Mouse (Mus musculus): ENCODE measurements around the gene Gm6164.
"Not testable (repeated sequence)": the region's sequence is repeated elsewhere in the genome, so short reads cannot be mapped to it uniquely, and the experiment has no call there.

Gm6164 gene

GRCm38 (mm10) chr7:20205507-20205906 is at the start of gene Gm6164:
Gene Gm6164, minus strand, starts transcription at chr7:20205607.
- DNase-seq (ENCODE audit: low read depth, low spot score) = not testable (repeated sequence)

DNA sequence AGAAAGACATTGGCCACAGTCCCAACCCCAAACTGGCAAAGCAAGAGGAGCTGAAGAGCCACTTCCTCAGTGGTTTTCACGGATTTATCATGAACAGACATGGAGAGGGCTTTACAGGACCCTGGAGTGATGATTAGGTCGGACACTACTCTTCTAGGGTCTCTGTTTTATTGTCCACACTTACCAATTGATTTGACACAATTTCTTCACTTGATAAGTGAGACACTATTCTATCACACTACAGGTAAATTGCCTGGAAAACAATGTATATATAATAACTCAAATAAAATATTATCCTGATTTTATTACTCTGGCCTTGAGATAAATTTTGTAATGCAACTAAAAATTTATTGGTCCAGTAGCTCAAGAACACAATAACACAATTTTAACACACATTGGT is 28.3 kb upstream of the Gm6164 start, which contains the start of gene Gm4498:
Gm4498 (minus strand) TSS at position 101 of the 400 bp plus-strand sequence.
- not testable (repeated sequence) for DNase-seq (ENCODE audit: low read depth, low spot score)

DNA sequence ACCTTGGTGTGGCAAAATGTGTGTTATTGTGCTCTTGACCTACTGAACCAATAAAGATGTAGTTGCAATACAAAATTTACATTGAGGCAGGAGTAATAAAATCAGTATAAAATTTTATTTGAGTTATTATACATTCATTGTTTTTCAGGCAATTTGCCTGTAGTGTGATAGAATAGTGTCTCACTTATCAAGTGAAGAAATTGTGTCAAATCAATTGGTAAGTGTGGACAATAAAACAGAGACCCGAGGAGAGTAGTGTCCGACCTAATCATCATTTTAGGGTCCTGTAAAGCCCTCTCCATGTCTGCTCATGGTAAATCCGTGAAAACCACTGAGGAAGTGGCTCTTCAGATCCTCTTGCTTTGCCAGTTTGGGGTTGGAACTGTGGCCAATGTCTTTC is 12.0 kb downstream of the Gm6164 start, which contains the start of gene Vmn1r95:
Vmn1r95 (plus strand) TSS at position 301 of the 400 bp plus-strand sequence.
- DNase-seq (ENCODE audit: low read depth, low spot score) = not testable (repeated sequence)

GRCm38 (mm10) chr7:20168277-20168676 is 37.1 kb downstream of the Gm6164 start, which contains the start of gene Vmn1r94:
Gene Vmn1r94, minus strand, starts transcription at chr7:20168377.
- not testable (repeated sequence) for DNase-seq (ENCODE audit: low read depth, low spot score)
